Mouse (Mus musculus): ENCODE data around the gene Efcab5. TPM values are rescaled to one million over a fixed set of nuclear protein-coding genes. Genes with fewer than 3 reads are reported as not detected.

Efcab5 gene
- polyA plus RNA-seq, 1 experiment = 1.1 TPM

DNA sequence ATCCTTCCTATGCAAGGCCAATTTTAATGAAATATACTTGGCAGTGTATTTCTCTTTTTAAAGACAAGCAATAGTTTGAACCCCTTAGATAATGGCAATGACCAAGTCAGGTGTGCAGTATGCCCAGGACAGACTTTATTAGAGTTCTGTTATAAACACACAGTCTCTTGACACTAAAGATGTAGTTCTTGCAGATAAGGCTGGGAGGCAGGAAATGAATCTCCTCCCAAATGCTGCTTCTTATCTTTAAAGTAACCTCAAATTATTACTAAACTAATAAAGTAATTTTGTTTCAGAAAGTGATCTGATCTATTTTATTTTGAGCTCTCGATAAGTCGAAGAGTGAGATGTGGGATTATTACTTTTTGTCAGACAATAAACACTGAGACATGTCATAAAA is 125.4 kb downstream of the Efcab5 start:
- H3K4me3 ChIP-seq (replicated peaks; ENCODE audit: control insufficient read depth, low read depth, low read length) = no peak overlapping the region
- TF ChIP-seq POLR2A (IDR thresholded peaks at IDR 0.05; ENCODE audit: borderline replicate concordance, control insufficient read depth, low read depth, low read length) (no peak), CTCF (IDR thresholded peaks at IDR 0.05; ENCODE audit: control insufficient read depth, insufficient read depth, low read length) (no peak)
- WGBS = 76% methylated on average over 2 of the region's 2 CpGs
- H3K4me1 ChIP-seq (ENCODE audit: control insufficient read depth, insufficient read depth, low read length) = no peaks in the 10 kb centered on the region
- no peak overlapping the region for H3K27ac ChIP-seq (ENCODE audit: control insufficient read depth, insufficient read depth, low read depth, low read length, poor library complexity)

DNA sequence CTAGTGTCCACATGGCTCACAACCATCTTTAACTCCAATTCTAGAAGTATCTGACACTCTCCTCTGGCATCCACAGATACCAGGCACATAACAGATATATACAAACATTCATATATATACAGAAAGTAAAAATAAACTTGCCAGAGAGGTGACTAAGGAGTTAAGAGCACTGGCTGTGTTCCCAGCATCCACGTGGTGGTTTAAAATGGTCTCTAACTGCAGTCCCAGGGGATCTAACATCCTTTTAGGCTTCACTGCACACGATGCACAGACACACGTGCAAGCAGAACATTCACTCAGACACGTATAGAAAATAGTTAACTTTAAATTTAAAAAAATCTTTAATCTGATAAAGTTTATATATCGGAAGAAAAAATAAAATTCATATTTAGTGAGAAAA is 126.8 kb downstream of the Efcab5 start:
- no peak overlapping the region for H3K4me3 ChIP-seq (replicated peaks; ENCODE audit: control insufficient read depth, low read depth, low read length)
- H3K27ac ChIP-seq (ENCODE audit: control insufficient read depth, insufficient read depth, low read depth, low read length, poor library complexity) = no peak overlapping the region
- no peaks in the 10 kb centered on the region for H3K4me1 ChIP-seq (ENCODE audit: control insufficient read depth, insufficient read depth, low read length)
- no peak for TF ChIP-seq CTCF (IDR thresholded peaks at IDR 0.05; ENCODE audit: control insufficient read depth, insufficient read depth, low read length)
- no peak for TF ChIP-seq POLR2A (IDR thresholded peaks at IDR 0.05; ENCODE audit: borderline replicate concordance, control insufficient read depth, low read depth, low read length)
- 64% methylated on average over 5 of the region's 5 CpGs for WGBS

DNA sequence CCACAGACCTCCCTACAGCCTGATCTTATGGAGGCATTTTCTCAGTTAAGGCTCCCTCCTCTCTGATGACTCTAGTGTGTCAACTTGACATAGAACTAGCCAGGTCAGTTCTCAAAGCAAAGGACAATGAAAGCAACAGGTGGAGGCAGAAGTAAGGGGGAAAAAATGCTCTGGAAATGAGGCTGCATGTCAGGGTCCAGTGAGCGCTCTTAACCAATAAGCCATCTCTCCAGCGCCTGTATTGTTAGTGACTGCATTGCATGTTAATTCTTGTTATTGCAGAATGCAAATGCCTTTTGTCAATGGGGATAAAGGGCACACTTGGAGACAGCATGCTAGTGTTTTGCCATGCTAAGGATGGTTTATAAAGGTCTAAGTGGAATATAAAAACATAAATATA is 146.0 kb downstream of the Efcab5 start:
- 91% methylated on average over 2 of the region's 2 CpGs for WGBS
- H3K4me3 ChIP-seq (replicated peaks; ENCODE audit: control insufficient read depth, low read depth, low read length) = no peak overlapping the region
- H3K4me1 ChIP-seq (ENCODE audit: control insufficient read depth, insufficient read depth, low read length) = no peaks in the 10 kb centered on the region

DNA sequence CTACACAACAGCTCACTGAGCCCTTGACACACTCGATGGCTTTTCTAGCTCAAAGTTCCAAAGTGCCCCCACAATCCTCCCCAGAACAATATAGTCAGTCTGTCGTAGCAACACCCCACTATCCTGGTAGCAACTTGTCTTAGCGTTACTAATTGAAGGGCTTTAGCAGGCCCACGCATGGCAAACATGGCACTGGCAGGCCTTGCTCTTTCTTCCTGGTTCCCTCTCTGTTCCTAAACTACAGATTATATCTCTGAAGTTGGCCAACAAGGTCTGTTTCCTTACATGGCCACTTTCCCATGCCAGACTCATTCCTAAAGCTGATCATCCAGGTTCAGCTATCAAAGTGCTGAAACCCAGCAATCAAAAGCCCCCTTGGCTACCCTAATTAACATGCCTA is 146.9 kb downstream of the Efcab5 start:
- WGBS = 84% methylated on average over 4 of the region's 4 CpGs
- Histone ChIP-seq H3K4me3 (replicated peaks; ENCODE audit: control insufficient read depth, low read depth, low read length) (no peak overlapping the region), H3K27ac (ENCODE audit: control insufficient read depth, insufficient read depth, low read depth, low read length, poor library complexity) (no peak overlapping the region), H3K4me1 (ENCODE audit: control insufficient read depth, insufficient read depth, low read length) (no peaks in the 10 kb centered on the region)
- TF ChIP-seq POLR2A (IDR thresholded peaks at IDR 0.05; ENCODE audit: borderline replicate concordance, control insufficient read depth, low read depth, low read length) = no peak
- no peak for TF ChIP-seq CTCF (IDR thresholded peaks at IDR 0.05; ENCODE audit: control insufficient read depth, insufficient read depth, low read length)

More for the DNA sequence above, 146.0 kb downstream of the Efcab5 start:
- no peak for TF ChIP-seq CTCF (IDR thresholded peaks at IDR 0.05; ENCODE audit: control insufficient read depth, insufficient read depth, low read length)
- no peak for TF ChIP-seq POLR2A (IDR thresholded peaks at IDR 0.05; ENCODE audit: borderline replicate concordance, control insufficient read depth, low read depth, low read length)
- no peak overlapping the region for H3K27ac ChIP-seq (ENCODE audit: control insufficient read depth, insufficient read depth, low read depth, low read length, poor library complexity)

Other genes with a start within 250 kb of the Efcab5 start
- gene Slc6a4, start 190.4 kb downstream of the Efcab5 start, polyA plus RNA-seq (2011; ENCODE audit: insufficient read depth, insufficient read length, low replicate concordance, missing spikeins) = 15.6 and 37.7 TPM in 2 replicates
- gene Nsrp1, start 110.5 kb downstream of the Efcab5 start, polyA plus RNA-seq (2011; ENCODE audit: insufficient read depth, insufficient read length, low replicate concordance, missing spikeins) = 14.9 and 20.5 TPM in 2 replicates
- gene Ssh2, start 27.3 kb upstream of the Efcab5 start, polyA plus RNA-seq (2011; ENCODE audit: insufficient read depth, insufficient read length, low replicate concordance, missing spikeins) = 14.6 and 21.8 TPM in 2 replicates